Mouse (Mus musculus) limb, embryonic 14.5 days (tissue): ENCODE data around the gene Gsdma2. TPM values are rescaled to one million over a fixed set of nuclear protein-coding genes. Genes with fewer than 3 reads are reported as not detected.
A peak's percentile ranks its signal among the peaks of the same experiment; 100 is the strongest.
"Not testable (repeated sequence)": the region's sequence is repeated elsewhere in the genome, so short reads cannot be mapped to it uniquely, and the experiment has no call there.

Source experiments
- ATAC-seq: fragments of 200-750 bp; cut with Nextera tagmentation; 2 replicates; pipeline ENCODE4 v1.8.0; 2017; ENCODE audit warnings: low read depth, moderate number of reproducible peaks, moderate TSS enrichment; ENCODE audit not compliant: low FRiP score
- DNase-seq: peaks from one replicate; pipeline ENCODE4 v3.0.0-alpha.2; 2015; ENCODE audit warnings: low spot score
- H3K27ac ChIP-seq: fragments of 300-500 bp; sonication (generic); replicated peaks from 2 replicates; pipeline ENCODE4 v1.5.1; 2014; ENCODE audit warnings: low read depth, mild to moderate bottlenecking, low read length, moderate library complexity, mixed read lengths
- H3K27me3 ChIP-seq: fragments of 300-500 bp; sonication (generic); 2 replicates; pipeline ENCODE4 v1.6.1; 2014; ENCODE audit warnings: low read length, mixed read lengths; ENCODE audit not compliant: control insufficient read depth, insufficient read depth
- H3K36me3 ChIP-seq: fragments of 300-500 bp; sonication (generic); 2 replicates; pipeline ENCODE4 v1.6.1; 2014; ENCODE audit warnings: mild to moderate bottlenecking, low read length, moderate library complexity, mixed read lengths; ENCODE audit not compliant: control insufficient read depth, insufficient read depth
- H3K4me1 ChIP-seq: fragments of 300-500 bp; sonication (generic); 2 replicates; pipeline ENCODE4 v1.6.1; 2014; ENCODE audit warnings: antibody characterized with exemption, low read length, mixed read lengths; ENCODE audit not compliant: control insufficient read depth, insufficient read depth
- H3K4me2 ChIP-seq: fragments of 300-500 bp; sonication (generic); replicated peaks from 2 replicates; pipeline ENCODE4 v1.6.1; 2014; ENCODE audit warnings: low read depth, mild to moderate bottlenecking, low read length, moderate library complexity; ENCODE audit not compliant: severe bottlenecking
- H3K4me3 ChIP-seq: fragments of 300-500 bp; sonication (generic); replicated peaks from 2 replicates; pipeline ENCODE4 v1.5.1; 2014; ENCODE audit warnings: low read length
- H3K9ac ChIP-seq: fragments of 300-500 bp; sonication (generic); 2 replicates; pipeline ENCODE4 v1.6.1; 2014; ENCODE audit warnings: mild to moderate bottlenecking, low read depth, low read length, moderate library complexity; ENCODE audit not compliant: severe bottlenecking
- H3K9me3 ChIP-seq: fragments of 300-500 bp; sonication (generic); 2 replicates; pipeline ENCODE4 v1.6.1; 2016; ENCODE audit warnings: low read length; ENCODE audit not compliant: control insufficient read depth
- POLR2A ChIP-seq: fragments of 200-500 bp; IDR thresholded peaks from 2 replicates; pipeline ENCODE4 v1.8.0; 2012; ENCODE audit warnings: inconsistent platforms, mild to moderate bottlenecking, moderate library complexity, borderline replicate concordance; ENCODE audit not compliant: insufficient read depth, insufficient read length; ENCODE audit errors: extremely low read depth
- WGBS: fragments of 180-500 bp; shearing (Covaris S2); extraction: QIAGEN DNeasy Blood & Tissue Kit; methylation state at CpG from one replicate; pipeline ENCODE4 v1.1.7; 2014; 5-methylcytosine and 5-hydroxymethylcytosine counted together
- polyA plus RNA-seq, 2 experiments: library from polyadenylated mRNA; depleted of rRNA in 1 of 2; stranded (reverse) in 1 of 2; unstranded in 1 of 2; fragments of >200 nt; fragmentation: Nextera tagmentation in 1 of 2; extraction: Ambion mirVana in 1 of 2; gene quantifications; 2 replicates each; pipeline versions ENCODE4 v1.2.1 to v1.2.3; 2012 to 2014

Gsdma2 gene
- polyA plus RNA-seq, 2 experiments: not detected

DNA sequence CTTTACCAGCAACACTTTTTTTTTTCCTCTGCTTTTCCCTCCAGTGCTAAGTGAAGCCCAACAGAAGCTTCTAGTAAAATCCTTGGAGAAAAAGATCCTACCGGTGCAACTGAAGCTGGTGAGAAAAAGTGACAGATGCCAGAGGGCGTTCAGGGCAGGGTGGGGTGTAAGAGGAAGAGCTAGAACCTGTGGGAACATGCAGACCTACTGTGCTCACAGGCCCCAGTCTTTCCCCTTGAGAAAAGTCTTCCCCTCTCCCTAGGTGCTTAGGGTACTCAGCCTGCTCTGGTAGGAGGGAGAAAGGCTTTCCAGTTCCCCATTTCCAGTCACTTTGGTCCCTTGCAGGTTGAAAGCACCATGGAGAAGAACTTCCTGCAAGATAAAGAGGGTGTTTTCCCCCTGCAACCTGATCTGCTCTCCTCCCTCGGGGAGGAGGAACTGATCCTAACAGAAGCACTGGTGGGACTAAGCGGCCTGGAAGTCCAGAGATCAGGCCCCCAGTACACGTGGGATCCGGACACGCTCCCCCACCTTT is 29.3 kb downstream of the Gsdma2 start:
- WGBS: 41% methylated on average over 7 of the region's 7 CpGs
- H3K9me3 ChIP-seq: no peaks in the 10 kb centered on the region
- ATAC-seq: no peak

DNA sequence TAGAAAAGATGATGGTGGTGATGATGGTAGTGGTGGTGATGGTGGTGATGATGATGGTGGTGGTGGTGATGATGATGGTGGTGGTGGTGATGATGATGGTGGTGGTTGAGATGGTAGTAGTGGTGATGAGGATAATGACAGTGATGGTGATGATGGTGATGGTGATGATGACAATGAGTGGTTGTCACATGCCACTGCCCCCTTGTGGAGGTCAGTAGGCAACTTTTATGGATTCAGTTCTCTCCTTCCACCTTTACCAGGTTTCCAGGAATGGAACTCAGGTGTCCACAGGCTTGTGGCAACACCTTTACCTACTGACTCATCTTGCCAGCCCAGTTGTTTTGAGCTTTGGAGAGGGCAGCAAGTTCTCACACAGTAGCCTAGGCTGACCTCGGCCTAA is 33.5 kb downstream of the Gsdma2 start:
- Histone ChIP-seq H3K4me2 (no peak overlapping the region), H3K9ac (no peak overlapping the region), H3K27ac (no peak overlapping the region), H3K9me3 (no peaks in the 10 kb centered on the region), H3K4me1 (peaks cover 8% of the 10 kb centered on the region), H3K36me3 (no peaks in the 10 kb centered on the region), H3K4me3 (no peak overlapping the region), H3K27me3 (no peaks in the 10 kb centered on the region)
- TF ChIP-seq POLR2A: no peak
- DNase-seq (no peak), ATAC-seq (no peak)
- WGBS: 100% methylated on average over 1 of the region's 1 CpGs

More for the DNA sequence above, 29.3 kb downstream of the Gsdma2 start:
- H3K27me3 ChIP-seq: no peaks in the 10 kb centered on the region
- TF ChIP-seq POLR2A: no peak
- no peaks in the 10 kb centered on the region for H3K36me3 ChIP-seq
- no peak for DNase-seq
- no peak overlapping the region for H3K4me2 ChIP-seq
- no peaks in the 10 kb centered on the region for H3K4me1 ChIP-seq
- H3K27ac ChIP-seq: no peak overlapping the region
- H3K9ac ChIP-seq: no peak overlapping the region
- H3K4me3 ChIP-seq: no peak overlapping the region

DNA sequence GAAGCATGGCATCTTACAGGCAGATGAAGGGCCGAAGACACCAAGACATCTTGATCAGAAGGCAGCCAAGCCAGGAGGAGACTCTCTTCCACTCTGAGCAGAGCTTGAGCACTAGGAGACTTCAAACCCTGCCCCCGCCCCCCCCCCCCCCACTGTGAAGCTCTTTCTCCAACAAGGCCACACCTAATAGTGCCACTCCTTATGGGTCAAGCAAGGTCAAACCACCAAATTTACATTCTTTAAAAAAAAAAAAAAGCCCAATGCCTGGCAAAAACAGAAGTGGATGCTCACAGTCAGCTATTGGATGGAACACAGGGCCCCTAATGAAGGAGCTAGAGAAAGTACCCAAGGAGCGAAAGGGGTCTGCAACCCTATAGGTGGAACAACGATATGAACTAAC is 34.0 kb downstream of the Gsdma2 start:
- not testable (repeated sequence) for H3K9me3 ChIP-seq, H3K4me3 ChIP-seq, DNase-seq, ATAC-seq, H3K9ac ChIP-seq, H3K27ac ChIP-seq, H3K27me3 ChIP-seq, H3K4me2 ChIP-seq, H3K36me3 ChIP-seq, H3K4me1 ChIP-seq
- WGBS: 81% methylated on average over 4 of the region's 4 CpGs

DNA sequence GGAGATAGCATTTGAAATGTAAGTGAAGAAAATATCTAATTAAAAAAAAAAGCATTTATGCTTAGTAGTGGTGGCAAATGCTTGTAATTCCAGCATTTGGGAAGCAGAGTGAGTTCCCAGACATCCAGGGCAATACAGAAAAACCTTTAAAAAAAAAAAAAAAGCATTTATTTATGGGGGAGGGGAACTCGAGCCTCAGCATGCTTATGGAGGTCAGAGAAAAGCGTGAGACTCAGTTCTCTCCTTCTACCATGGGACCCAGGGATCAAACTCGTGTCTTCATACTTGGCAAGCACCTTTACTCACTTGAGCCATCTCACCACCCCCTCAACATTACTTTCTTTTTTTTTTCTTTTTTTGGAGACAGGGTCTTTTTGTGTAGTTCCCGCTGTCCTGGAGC is 34.6 kb downstream of the Gsdma2 start:
- no peak overlapping the region for H3K27ac ChIP-seq
- H3K4me3 ChIP-seq: no peak overlapping the region
- ATAC-seq (no peak), DNase-seq (no peak)
- 0 out of 2 replicates have a peak overlapping the region, but pooled peaks have one; percentile 48 for H3K4me2 ChIP-seq
- WGBS: 87% methylated on average over 4 of the region's 4 CpGs
- H3K36me3 ChIP-seq: peaks cover 10% of the 10 kb centered on the region
- H3K27me3 ChIP-seq: no peaks in the 10 kb centered on the region
- no peak for TF ChIP-seq POLR2A
- no peaks in the 10 kb centered on the region for H3K9me3 ChIP-seq
- H3K9ac ChIP-seq: no peak overlapping the region
- peaks cover 8% of the 10 kb centered on the region for H3K4me1 ChIP-seq

DNA sequence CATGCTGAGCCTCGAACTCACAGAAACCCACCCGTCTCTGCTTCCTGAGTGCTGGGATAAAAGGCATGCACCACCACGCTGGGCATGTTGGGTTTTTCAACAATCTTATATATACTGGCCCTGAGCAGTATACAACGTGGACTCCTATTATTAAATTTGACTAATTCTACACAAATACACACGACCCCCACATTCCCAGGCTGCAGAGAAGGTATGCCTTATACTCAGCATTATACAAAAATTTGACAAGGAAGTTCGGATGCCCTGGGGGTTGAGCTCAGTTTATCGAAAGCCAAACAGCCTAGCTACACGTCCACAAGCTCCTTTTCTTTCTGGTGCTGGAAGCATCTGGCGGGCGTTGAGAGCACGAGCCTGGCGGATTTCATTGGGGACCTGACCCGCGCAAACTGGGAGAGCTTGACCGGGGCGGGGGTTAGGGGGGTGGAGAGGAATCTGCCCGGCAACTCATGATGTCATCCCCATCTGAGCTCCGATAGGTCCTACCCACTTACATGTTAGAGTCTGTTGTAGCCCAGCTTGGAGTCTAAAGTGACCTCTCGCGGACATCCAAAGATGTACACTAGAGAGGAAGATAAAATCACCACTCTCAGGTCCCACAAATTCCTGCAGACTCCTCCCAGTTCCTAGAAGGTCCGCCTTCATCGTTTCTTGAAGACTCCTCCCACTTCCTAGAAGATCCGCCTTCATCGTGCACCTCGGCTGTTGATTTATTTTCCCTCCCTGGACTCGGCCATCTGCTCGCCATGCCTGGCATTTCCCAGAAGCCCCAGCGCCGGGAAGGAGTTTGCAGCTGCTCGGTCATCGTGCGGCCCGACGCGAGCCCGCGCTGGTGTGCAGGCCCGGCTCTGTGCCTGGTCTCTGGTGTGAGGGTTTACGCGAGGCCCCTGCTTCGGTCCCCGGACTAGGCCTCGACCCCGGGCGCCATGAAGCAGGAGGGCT is 35.5 kb downstream of the Gsdma2 start, which contains the start of gene Psmd3:
Gene Psmd3, plus strand, starts transcription at position 769 of the 960 bp plus-strand sequence.
- 7% methylated on average over 45 of the region's 45 CpGs for WGBS
- peaks cover 19% of the 10 kb centered on the region for H3K36me3 ChIP-seq

More for the DNA sequence above, 35.5 kb downstream of the Gsdma2 start, which contains the start of gene Psmd3:
- TF ChIP-seq POLR2A: peak; percentile 93; the same call in 1 of the 2 replicates
- H3K27ac ChIP-seq: peak within 1 kb of the TSS; percentile 58
- peak within 1 kb of the TSS; percentile 73 for H3K4me2 ChIP-seq
- peaks cover 8% of the 10 kb centered on the region for H3K4me1 ChIP-seq
- peak within 1 kb of the TSS; percentile 100 for H3K4me3 ChIP-seq
- no peaks in the 10 kb centered on the region for H3K27me3 ChIP-seq
- ATAC-seq (peak; percentile 97), DNase-seq (peak; percentile 97)
- no peaks in the 10 kb centered on the region for H3K9me3 ChIP-seq
- H3K9ac ChIP-seq: peak within 1 kb of the TSS; percentile 97
